Mouse (Mus musculus): ENCODE results near the gene Plcb1.

GRCm38 (mm10) chr2:135156055-135156454, 370.2 kb downstream of the Plcb1 start:
- no peak for TF ChIP-seq ZNF384 (IDR thresholded peaks at IDR 0.05; ENCODE audit: low read depth, low read length)
- no peak for TF ChIP-seq ZC3H11A (IDR thresholded peaks at IDR 0.05; ENCODE audit: borderline replicate concordance, low read depth, low read length)
